ENCODE assay signal across 8 mouse cellular contexts in the genomic region with DNA sequence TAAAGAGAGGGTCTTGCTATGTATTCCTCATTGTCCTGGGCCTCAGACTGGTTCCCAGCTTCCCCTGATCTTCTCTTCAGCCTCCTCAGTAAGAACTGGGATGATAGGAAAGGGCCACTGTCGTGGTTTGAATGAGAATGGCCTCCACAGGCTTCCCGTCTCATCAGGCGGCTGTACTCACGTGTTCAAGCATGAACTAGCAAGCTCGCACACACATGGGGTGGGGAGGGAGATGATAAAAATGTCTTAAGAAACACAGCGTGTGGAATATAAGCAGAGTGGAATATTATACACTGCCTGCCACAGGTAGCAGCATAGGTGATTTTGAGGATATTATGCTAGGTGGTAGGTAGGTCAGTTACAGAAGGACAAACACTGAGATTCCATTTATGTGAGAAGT. TPM values are rescaled to one million over a fixed set of nuclear protein-coding genes. Genes with fewer than 3 reads are reported as not detected.
DNase-seq lines count a peak whose midpoint lies in the region; ATAC-seq and TF ChIP-seq lines count a peak whose summit lies in the region.

No protein-coding gene starts in this region.

- H3K36me3 ChIP-seq in heart, embryonic 13.5 days: peaks cover 9% of the 10 kb centered on the region
- no peaks in the 10 kb centered on the region for H3K36me3 ChIP-seq in ES-E14 (ENCODE audit: control insufficient read depth, insufficient read depth, low read length, poor library complexity, severe bottlenecking)
- peaks cover 10% of the 10 kb centered on the region for H3K36me3 ChIP-seq in hindbrain, embryonic 10.5 days
- H3K36me3 ChIP-seq in midbrain, embryonic 11.5 days (ENCODE audit: control insufficient read depth, insufficient read depth, low read length): no peaks in the 10 kb centered on the region

- no peaks in the 10 kb centered on the region for H3K27me3 ChIP-seq in heart, embryonic 13.5 days (replicated peaks)
- no peaks in the 10 kb centered on the region for H3K27me3 ChIP-seq in hindbrain, embryonic 10.5 days (ENCODE audit: insufficient read depth, poor library complexity, severe bottlenecking)
- H3K27me3 ChIP-seq in midbrain, embryonic 11.5 days (ENCODE audit: control insufficient read depth, insufficient read depth, low read length): no peaks in the 10 kb centered on the region

- DNase-seq in heart, adult 18-20 months: no peak
- no peak for DNase-seq in ES-E14 (ENCODE audit: low read depth, low spot score)
- no peak for DNase-seq in hindbrain, embryonic 10.5 days (ENCODE audit: low spot score)
- no peak for DNase-seq in midbrain, embryonic 11.5 days (ENCODE audit: low spot score, missing footprints)
- DNase-seq in layer of hippocampus, adult 8-10 months (ENCODE audit: low spot score in 2 of 2): no peak
- no peak for DNase-seq in right cerebral cortex, adult 18-20 months

- H3K4me3 ChIP-seq in heart, embryonic 13.5 days: peak overlapping the region; percentile 68
- H3K4me3 ChIP-seq in ES-E14 (ENCODE audit: insufficient read depth in 1 of 2, low read depth in 1 of 2, low read length in 2 of 2, poor library complexity in 1 of 2, severe bottlenecking in 1 of 2): peak overlapping the region; percentile 68 to 83; a peak in 1 of 4 replicates
- peak overlapping the region; percentile 62 for H3K4me3 ChIP-seq in hindbrain, embryonic 10.5 days
- H3K4me3 ChIP-seq in midbrain, embryonic 11.5 days (ENCODE audit: low read depth, low read length): peak overlapping the region; percentile 50

- H3K27ac ChIP-seq in heart, embryonic 13.5 days (replicated peaks): peak overlapping the region; percentile 88; the same call in 1 of the 2 replicates
- H3K27ac ChIP-seq in ES-E14 (ENCODE audit: insufficient read depth, low read depth, low read length, poor library complexity, severe bottlenecking): no peak overlapping the region
- H3K27ac ChIP-seq in hindbrain, embryonic 10.5 days: peak overlapping the region; percentile 89
- 0 out of 2 replicates have a peak overlapping the region, but pooled peaks have one; percentile 56 for H3K27ac ChIP-seq in midbrain, embryonic 11.5 days (ENCODE audit: low read depth, low read length)

- in situ Hi-C loops in ES-E14 (cut with MboI; ENCODE audit: low sequenced_read_pairs in 2 of 2, unreplicated experiment in 2 of 2): no loop called here

- 74% methylated on average over 6 of the region's 6 CpGs for whole genome bisulfite sequencing in heart, embryonic 13.5 days
- whole genome bisulfite sequencing in hindbrain, embryonic 10.5 days: 71% methylated on average over 6 of the region's 6 CpGs
- WGBS in midbrain, embryonic 11.5 days: 75% methylated on average over 6 of the region's 6 CpGs

- peak overlapping the region; percentile 90 for H3K4me2 ChIP-seq in heart, embryonic 13.5 days
- H3K4me2 ChIP-seq in midbrain, embryonic 11.5 days: peak overlapping the region; percentile 87

- H3K9me3 ChIP-seq in heart, embryonic 13.5 days: no peaks in the 10 kb centered on the region
- no peaks in the 10 kb centered on the region for H3K9me3 ChIP-seq in ES-E14 (ENCODE audit: control insufficient read depth, insufficient read depth, low read depth, low read length)
- H3K9me3 ChIP-seq in hindbrain, embryonic 10.5 days: no peaks in the 10 kb centered on the region
- H3K9me3 ChIP-seq in midbrain, embryonic 11.5 days (ENCODE audit: control insufficient read depth, low read length): no peaks in the 10 kb centered on the region

- peaks cover 14% of the 10 kb centered on the region for H3K4me1 ChIP-seq in heart, embryonic 13.5 days
- peaks cover 0 to 11% of the 10 kb centered on the region in 2 experiments; a peak in 3 of 4 replicates for H3K4me1 ChIP-seq in ES-E14 (ENCODE audit: control insufficient read depth in 2 of 2, insufficient read depth in 2 of 2, low read length in 2 of 2, poor library complexity in 1 of 2)
- H3K4me1 ChIP-seq in hindbrain, embryonic 10.5 days (replicated peaks): peaks cover 25% of the 10 kb centered on the region
- H3K4me1 ChIP-seq in midbrain, embryonic 11.5 days (ENCODE audit: control insufficient read depth, insufficient read depth, low read length): peaks cover 6% of the 10 kb centered on the region; the same call in 1 of the 2 replicates

- no peak for ATAC-seq in heart, embryonic 13.5 days (ENCODE audit: extremely low read depth, insufficient number of reproducible peaks, low FRiP score, low TSS enrichment)
- no peak for ATAC-seq in midbrain, embryonic 11.5 days (ENCODE audit: low FRiP score)
- ATAC-seq in granulocyte monocyte progenitor cell, adult 5-6 weeks (replicated peaks; ENCODE audit: poor library complexity, severe bottlenecking): no peak

- H3K9ac ChIP-seq in heart, embryonic 13.5 days: peak overlapping the region; percentile 88
- peak overlapping the region; percentile 22; the same call in 1 of the 2 replicates for H3K9ac ChIP-seq in ES-E14 (ENCODE audit: insufficient read depth, low read depth, low read length, poor library complexity, severe bottlenecking)
- peak overlapping the region; percentile 75 for H3K9ac ChIP-seq in midbrain, embryonic 11.5 days (ENCODE audit: low read length)

TF ChIP-seq in ES-E14, 5 proteins besides CTCF, POLR2A, EP300 and RAD21:
- no peak for TF ChIP-seq CHD2 (IDR thresholded peaks at IDR 0.05; ENCODE audit: low read depth, low read length)
- no peak for TF ChIP-seq ZNF384 (IDR thresholded peaks at IDR 0.05; ENCODE audit: low read depth, low read length)
- no peak for TF ChIP-seq ZC3H11A (IDR thresholded peaks at IDR 0.05; ENCODE audit: borderline replicate concordance, low read depth, low read length)
- no peak for TF ChIP-seq HCFC1 (IDR thresholded peaks at IDR 0.05; ENCODE audit: borderline replicate concordance, insufficient read depth, low read length)
- no peak for TF ChIP-seq MAFK (IDR thresholded peaks at IDR 0.05; ENCODE audit: insufficient read depth, low read depth, low read length)

RNA-seq across cellular contexts. Expression of gene Neil1, which starts 0.9 kb away (rescaled TPM):
- polyA plus RNA-seq in heart, embryonic 13.5 days (2015; fragmentation: Nextera tagmentation; extraction: Ambion mirVana): 5.0 and 5.3 TPM in 2 replicates
- 1 to 10 TPM; 5.7 to 5.9 TPM for total RNA-seq in heart, adult 18-20 months (2021)
- 4.4 and 7.9 TPM in 2 replicates for total RNA-seq in ES-E14 (2012; rRNA removed)
- 6.3 and 8.0 TPM in 2 replicates for polyA plus RNA-seq in hindbrain, embryonic 10.5 days (2016; fragmentation: Nextera tagmentation; extraction: Ambion mirVana)
- polyA plus RNA-seq in midbrain, embryonic 11.5 days (2014; fragmentation: Nextera tagmentation; extraction: Ambion mirVana): 5.8 and 5.9 TPM in 2 replicates
- 10 to 100 TPM in 1 of 4 experiments, 1 to 10 TPM in 3; 9.4 to 10.4 (median 9.8) TPM for total RNA-seq in layer of hippocampus, adult 8-10 months (2022)
- 2.6 and 10.2 TPM in 2 replicates for total RNA-seq in granulocyte monocyte progenitor cell, adult 5-6 weeks (2014; fragmentation: Nextera tagmentation)
- total RNA-seq in granulocyte monocyte progenitor cell, adult 5-6 weeks (2017): 0.88 and 1.9 TPM in 2 replicates

RNA-seq across cellular contexts. Expression of gene Commd4, which starts 9.1 kb away (rescaled TPM):
- 69.1 and 75.8 TPM in 2 replicates for polyA plus RNA-seq in heart, embryonic 13.5 days (2015; fragmentation: Nextera tagmentation; extraction: Ambion mirVana)
- 10 to 100 TPM; 28.0 to 32.0 TPM for total RNA-seq in heart, adult 18-20 months (2021)
- 116 and 173 TPM in 2 replicates for total RNA-seq in ES-E14 (2012; rRNA removed)
- polyA plus RNA-seq in hindbrain, embryonic 10.5 days (2016; fragmentation: Nextera tagmentation; extraction: Ambion mirVana): 110 and 134 TPM in 2 replicates
- 91.6 and 100.0 TPM in 2 replicates for polyA plus RNA-seq in midbrain, embryonic 11.5 days (2014; fragmentation: Nextera tagmentation; extraction: Ambion mirVana)
- 10 to 100 TPM; 89.4 to 97.5 (median 92.1) TPM for total RNA-seq in layer of hippocampus, adult 8-10 months (2022)
- 82.2 and 104 TPM in 2 replicates for total RNA-seq in granulocyte monocyte progenitor cell, adult 5-6 weeks (2014; fragmentation: Nextera tagmentation)
- total RNA-seq in granulocyte monocyte progenitor cell, adult 5-6 weeks (2017): 62.4 and 73.0 TPM in 2 replicates

RNA-seq across cellular contexts. Expression of gene Man2c1, which starts 18.5 kb away (rescaled TPM):
- polyA plus RNA-seq in heart, embryonic 13.5 days (2015; fragmentation: Nextera tagmentation; extraction: Ambion mirVana): 58.0 and 58.4 TPM in 2 replicates
- 10 to 100 TPM; 42.6 to 43.3 TPM for total RNA-seq in heart, adult 18-20 months (2021)
- total RNA-seq in ES-E14 (2012; rRNA removed): 122 and 211 TPM in 2 replicates
- 58.7 and 62.5 TPM in 2 replicates for polyA plus RNA-seq in hindbrain, embryonic 10.5 days (2016; fragmentation: Nextera tagmentation; extraction: Ambion mirVana)
- polyA plus RNA-seq in midbrain, embryonic 11.5 days (2014; fragmentation: Nextera tagmentation; extraction: Ambion mirVana): 17.5 and 18.0 TPM in 2 replicates
- total RNA-seq in layer of hippocampus, adult 8-10 months (2022): 100 to 1,000 TPM; 153 to 212 (median 175) TPM
- total RNA-seq in granulocyte monocyte progenitor cell, adult 5-6 weeks (2014; fragmentation: Nextera tagmentation): 74.7 and 103 TPM in 2 replicates
- 43.3 and 63.9 TPM in 2 replicates for total RNA-seq in granulocyte monocyte progenitor cell, adult 5-6 weeks (2017)

Comparison
In these comparisons a context has a peak if more than half of its experiments do, and no peak if none do; other contexts are left out.
1. H3K9ac ChIP-seq: peak in every context shown above with its lines; median percentile 88 in heart, embryonic 13.5 days; 75 in midbrain, embryonic 11.5 days; 22 in ES-E14.